Mouse (Mus musculus) stomach, embryonic 16.5 days (tissue): ENCODE results near the gene Psmb5. TPM values are rescaled to one million over a fixed set of nuclear protein-coding genes. Genes with fewer than 3 reads are reported as not detected.
A peak's percentile ranks its signal among the peaks of the same experiment; 100 is the strongest.
"Not testable (repeated sequence)": the region's sequence is repeated elsewhere in the genome, so short reads cannot be mapped to it uniquely, and the experiment has no call there.

Source experiments
- ATAC-seq: fragments of 200-750 bp; cut with Nextera tagmentation; 2 replicates; pipeline ENCODE4 v1.8.0; 2017; ENCODE audit warnings: moderate number of reproducible peaks, moderate TSS enrichment; ENCODE audit not compliant: insufficient read depth, low FRiP score
- H3K27ac ChIP-seq: fragments of 300-500 bp; sonication (generic); 2 replicates; pipeline ENCODE4 v1.5.1; 2014; ENCODE audit warnings: low read length
- H3K27me3 ChIP-seq: fragments of 300-500 bp; sonication (generic); 2 replicates; pipeline ENCODE4 v1.6.1; 2014; ENCODE audit warnings: low read length, control low read depth, mixed read lengths; ENCODE audit not compliant: control insufficient read depth, insufficient read depth
- H3K36me3 ChIP-seq: fragments of 300-500 bp; sonication (generic); 2 replicates; pipeline ENCODE4 v1.6.1; 2014; ENCODE audit warnings: low read length; ENCODE audit not compliant: control insufficient read depth, insufficient read depth
- H3K4me1 ChIP-seq: fragments of 300-500 bp; sonication (generic); 2 replicates; pipeline ENCODE4 v1.6.1; 2014; ENCODE audit warnings: low read length, control low read depth, mixed read lengths; ENCODE audit not compliant: control insufficient read depth, insufficient read depth
- H3K4me2 ChIP-seq: fragments of 300-500 bp; sonication (generic); 2 replicates; pipeline ENCODE4 v1.6.1; 2014; ENCODE audit warnings: low read depth, low read length, mixed read lengths
- H3K4me3 ChIP-seq: fragments of 300-500 bp; sonication (generic); replicated peaks from 2 replicates; pipeline ENCODE4 v1.5.1; 2014; ENCODE audit warnings: mild to moderate bottlenecking, low read length
- H3K9ac ChIP-seq: fragments of 300-500 bp; sonication (generic); 2 replicates; pipeline ENCODE4 v1.6.1; 2014; ENCODE audit warnings: low read length
- H3K9me3 ChIP-seq: fragments of 300-500 bp; sonication (generic); replicated peaks from 2 replicates; pipeline ENCODE4 v1.6.1; 2016; ENCODE audit warnings: low read length, control low read depth; ENCODE audit not compliant: control insufficient read depth
- WGBS: fragments of 180-500 bp; shearing (Covaris S2); extraction: QIAGEN DNeasy Blood & Tissue Kit; methylation state at CpG from one replicate; pipeline ENCODE4 v1.1.7; 2014; 5-methylcytosine and 5-hydroxymethylcytosine counted together
- polyA plus RNA-seq: library from polyadenylated mRNA; unstranded; fragments of >200 nt; fragmentation: Nextera tagmentation; extraction: Ambion mirVana; gene quantifications from 2 replicates; pipeline ENCODE4 v1.2.1, GENCODE M21; 2015

Psmb5 gene
- polyA plus RNA-seq, 1 experiment from 2014 or later, result 346 TPM

DNA sequence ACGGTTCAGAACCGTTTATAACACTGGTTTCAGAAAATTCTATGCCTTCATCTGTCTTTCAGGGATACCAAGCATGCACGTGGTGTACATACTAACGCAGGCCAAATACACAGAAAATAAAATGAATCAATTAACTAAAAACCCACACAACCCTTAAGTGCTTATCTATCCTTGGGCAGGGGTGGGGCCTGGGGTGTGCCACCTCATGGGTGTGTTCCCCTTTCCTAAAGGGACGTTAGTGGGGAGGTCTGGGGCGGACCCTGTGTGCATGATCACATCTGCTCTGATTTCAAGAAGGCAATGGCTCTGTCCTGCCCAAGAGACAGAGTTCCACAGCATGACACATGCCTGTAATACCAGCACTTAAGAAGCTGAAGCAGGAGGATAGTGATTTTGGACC is 5.5 kb upstream of the Psmb5 start:
- Histone ChIP-seq H3K9me3 (no peaks in the 10 kb centered on the region), H3K36me3 (no peaks in the 10 kb centered on the region), H3K9ac (no peak overlapping the region), H3K4me3 (no peak overlapping the region), H3K27me3 (no peaks in the 10 kb centered on the region), H3K4me2 (no peak overlapping the region), H3K27ac (no peak overlapping the region), H3K4me1 (no peaks in the 10 kb centered on the region)
- WGBS, result 77% methylated on average over 6 of the region's 6 CpGs
- no peak for ATAC-seq

DNA sequence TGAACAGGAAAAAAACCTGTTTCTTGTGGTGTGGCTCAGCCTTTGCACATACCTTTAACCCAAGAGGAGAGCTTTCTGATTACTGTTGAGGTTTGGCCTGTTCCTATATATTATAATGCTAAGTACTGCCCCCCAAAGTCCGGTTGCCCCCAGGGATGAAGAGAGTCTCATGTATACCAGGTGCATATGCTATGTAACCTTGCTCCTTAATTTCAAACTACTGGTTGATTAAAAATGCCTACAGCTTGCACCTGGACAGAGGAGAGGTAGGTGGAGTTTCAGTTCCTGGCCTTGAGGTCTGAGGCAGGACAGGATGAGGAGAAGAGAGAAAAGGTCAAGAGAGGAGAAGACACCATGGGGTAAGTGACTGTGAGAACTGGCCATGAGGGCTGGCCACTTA is 3.3 kb upstream of the Psmb5 start, which contains the start of gene Psmb11:
Gene Psmb11, plus strand, starts transcription at position 301 of the 400 bp plus-strand sequence.
- Histone ChIP-seq H3K4me3 (no peak within 1 kb of the TSS), H3K9ac (no peak within 1 kb of the TSS), H3K9me3 (no peaks in the 10 kb centered on the region), H3K27ac (no peak within 1 kb of the TSS), H3K4me2 (no peak within 1 kb of the TSS), H3K27me3 (no peaks in the 10 kb centered on the region), H3K4me1 (peaks cover 4% of the 10 kb centered on the region; the same call in 1 of the 2 replicates), H3K36me3 (no peaks in the 10 kb centered on the region)
- ATAC-seq, result no peak
- WGBS, result 90% methylated on average over 1 of the region's 1 CpGs

DNA sequence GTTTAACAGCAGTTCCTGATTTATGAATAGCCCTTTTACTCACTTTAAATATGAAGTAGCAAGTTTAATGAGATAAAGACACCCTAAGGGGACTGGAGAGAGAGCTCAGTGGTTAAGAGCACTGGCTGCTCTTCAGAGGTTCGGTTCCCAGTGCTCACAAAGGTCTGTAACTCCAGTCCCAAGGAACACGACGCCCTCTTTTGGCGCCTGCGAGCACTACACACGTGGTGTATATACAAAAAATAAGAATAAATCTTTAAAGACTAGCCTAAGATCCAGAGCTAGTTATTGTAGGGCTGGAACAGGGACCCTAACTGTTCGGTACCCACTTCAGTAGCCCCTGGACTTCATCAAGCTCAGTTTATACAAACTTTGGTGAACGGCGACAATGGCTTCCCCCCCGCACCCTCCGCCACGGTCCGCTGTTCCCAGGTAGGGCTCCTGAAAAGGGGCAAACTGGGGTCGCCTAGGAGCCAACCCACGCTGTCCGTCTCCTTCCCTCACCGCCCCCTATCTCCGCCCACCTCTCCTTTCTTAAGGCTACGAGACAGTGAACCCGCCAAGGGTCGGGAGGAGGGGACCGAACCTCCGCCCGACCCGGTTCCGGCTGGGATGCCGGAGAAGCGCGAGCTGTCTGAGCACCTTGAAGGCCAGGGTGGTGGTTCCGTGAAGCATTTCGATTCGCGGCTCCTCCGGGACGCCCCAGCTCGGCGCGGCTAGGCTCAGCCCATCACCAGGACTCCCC is 498 bp downstream of the Psmb5 start:
- WGBS, result 2% methylated on average over 38 of the region's 38 CpGs
- Histone ChIP-seq H3K4me1 (peaks cover 4% of the 10 kb centered on the region; the same call in 1 of the 2 replicates), H3K4me3 (peak overlapping the region; percentile 91), H3K27me3 (no peaks in the 10 kb centered on the region), H3K9me3 (no peaks in the 10 kb centered on the region), H3K9ac (peak overlapping the region; percentile 95), H3K4me2 (peak overlapping the region; percentile 61), H3K36me3 (0 out of 2 replicates have a peak, but pooled peaks cover 4% of the 10 kb centered on the region), H3K27ac (peak overlapping the region; percentile 67)
- ATAC-seq, result peak; percentile 31

DNA sequence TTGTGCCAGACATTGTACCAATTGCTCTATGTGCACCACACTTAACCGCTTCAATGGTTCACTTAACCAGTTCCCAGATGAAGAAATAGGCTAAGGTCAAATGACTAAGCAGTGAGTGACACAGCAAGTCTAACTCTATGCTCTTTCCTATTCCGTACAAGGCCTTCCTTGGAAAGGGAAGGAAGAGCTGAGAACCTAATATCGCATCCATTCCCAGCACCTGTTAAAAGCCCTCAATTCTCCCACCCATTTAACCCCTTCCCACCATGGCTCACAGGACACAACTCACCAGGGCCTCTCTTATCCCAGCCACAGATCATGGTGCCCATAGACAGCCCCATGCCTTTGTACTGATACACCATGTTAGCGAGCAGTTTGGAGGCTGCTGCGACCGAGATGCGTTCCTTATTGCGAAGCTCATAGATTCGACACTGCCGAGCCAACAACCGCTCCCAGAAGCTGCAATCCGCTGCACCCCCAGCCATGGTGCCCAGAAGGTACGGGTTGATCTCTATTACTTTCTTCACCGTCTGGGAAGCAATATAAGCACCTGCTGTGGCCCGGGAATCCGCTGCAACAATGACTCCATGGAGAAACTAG is 1.5 kb downstream of the Psmb5 start:
- no peak overlapping the region for H3K4me3 ChIP-seq
- 93% methylated on average over 16 of the region's 16 CpGs for WGBS
- 0 out of 2 replicates have a peak, but pooled peaks cover 4% of the 10 kb centered on the region for H3K36me3 ChIP-seq
- no peak overlapping the region for H3K27ac ChIP-seq
- ATAC-seq, result no peak
- H3K9me3 ChIP-seq, result no peaks in the 10 kb centered on the region
- H3K4me2 ChIP-seq, result peak overlapping the region; percentile 61; the same call in 1 of the 2 replicates
- H3K9ac ChIP-seq, result no peak overlapping the region
- H3K27me3 ChIP-seq, result no peaks in the 10 kb centered on the region
- H3K4me1 ChIP-seq, result peaks cover 4% of the 10 kb centered on the region; the same call in 1 of the 2 replicates

DNA sequence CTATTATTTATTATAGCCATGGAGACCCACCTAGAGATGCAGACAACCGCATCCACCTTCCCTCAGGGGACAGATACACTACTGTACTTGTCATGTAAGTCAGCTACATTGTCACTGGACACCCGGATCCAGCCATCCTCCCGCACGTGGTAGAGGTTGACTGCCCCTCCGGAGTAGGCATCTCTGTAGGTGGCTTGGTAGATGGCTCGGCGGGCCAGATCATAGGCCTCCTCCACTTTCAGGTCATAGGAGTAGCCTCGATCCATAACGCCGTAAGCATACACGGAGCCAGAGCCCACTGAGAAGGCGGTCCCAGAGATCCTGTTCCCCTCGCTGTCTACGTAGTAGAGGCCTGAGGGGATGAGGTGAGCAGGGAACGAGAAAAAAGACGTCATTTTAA is 3.7 kb downstream of the Psmb5 start:
- ATAC-seq, H3K9me3 ChIP-seq, H3K9ac ChIP-seq, H3K27me3 ChIP-seq, H3K4me1 ChIP-seq, H3K27ac ChIP-seq, H3K4me2 ChIP-seq, H3K4me3 ChIP-seq, H3K36me3 ChIP-seq: not testable (repeated sequence)
- WGBS, result 95% methylated on average over 15 of the region's 16 CpGs

DNA sequence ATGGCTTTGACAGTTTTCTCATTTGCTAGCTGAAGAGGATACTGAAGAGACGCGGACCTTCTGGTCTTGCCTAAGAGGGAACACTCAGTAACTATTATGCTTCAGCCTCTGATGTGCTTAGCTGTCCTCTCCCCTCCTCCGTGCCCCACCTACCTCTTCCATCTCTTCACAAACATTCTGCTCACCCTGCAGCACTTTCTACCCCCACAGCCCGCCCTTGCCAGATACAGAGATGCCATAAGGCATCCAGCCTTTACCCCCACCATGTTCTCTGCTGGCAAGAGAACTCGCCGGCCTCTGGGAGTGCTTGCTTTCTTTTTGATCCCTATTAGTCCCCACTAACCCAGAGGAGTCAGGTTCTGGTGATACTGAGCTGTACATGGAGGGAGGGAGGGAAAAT is 7.2 kb downstream of the Psmb5 start:
- no peaks in the 10 kb centered on the region for H3K27me3 ChIP-seq
- no peak overlapping the region for H3K4me2 ChIP-seq
- no peak overlapping the region for H3K9ac ChIP-seq
- H3K9me3 ChIP-seq, result no peaks in the 10 kb centered on the region
- no peak overlapping the region for H3K27ac ChIP-seq
- no peaks in the 10 kb centered on the region for H3K4me1 ChIP-seq
- 71% methylated on average over 6 of the region's 6 CpGs for WGBS
- 0 out of 2 replicates have a peak, but pooled peaks cover 4% of the 10 kb centered on the region for H3K36me3 ChIP-seq
- no peak for ATAC-seq
- H3K4me3 ChIP-seq, result no peak overlapping the region

DNA sequence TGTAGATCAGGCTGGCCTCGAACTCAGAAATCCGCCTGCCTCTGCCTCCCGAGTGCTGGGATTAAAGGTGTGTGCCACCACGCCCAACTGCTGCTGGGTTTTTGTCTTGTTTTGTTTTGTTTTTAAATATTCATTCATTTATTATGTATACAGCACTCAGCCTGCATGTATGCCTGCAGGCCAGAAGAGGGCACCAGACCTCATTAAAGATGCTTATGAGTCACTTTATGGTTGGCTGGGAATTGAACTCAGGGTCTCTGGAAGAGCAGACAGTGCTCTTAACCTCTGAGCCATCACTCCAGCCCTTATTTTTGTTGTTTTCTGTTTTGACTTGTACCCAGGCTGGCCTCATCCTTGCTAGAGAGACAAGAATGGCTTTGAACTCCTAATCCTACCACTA is 7.9 kb downstream of the Psmb5 start:
- H3K4me2 ChIP-seq, result no peak overlapping the region
- 0 out of 2 replicates have a peak, but pooled peaks cover 4% of the 10 kb centered on the region for H3K36me3 ChIP-seq
- no peak overlapping the region for H3K4me3 ChIP-seq
- WGBS, result 76% methylated on average over 4 of the region's 4 CpGs
- no peaks in the 10 kb centered on the region for H3K27me3 ChIP-seq
- no peak for ATAC-seq
- no peaks in the 10 kb centered on the region for H3K9me3 ChIP-seq
- 0 out of 2 replicates have a peak, but pooled peaks cover 2% of the 10 kb centered on the region for H3K4me1 ChIP-seq
- no peak overlapping the region for H3K27ac ChIP-seq
- H3K9ac ChIP-seq, result no peak overlapping the region

DNA sequence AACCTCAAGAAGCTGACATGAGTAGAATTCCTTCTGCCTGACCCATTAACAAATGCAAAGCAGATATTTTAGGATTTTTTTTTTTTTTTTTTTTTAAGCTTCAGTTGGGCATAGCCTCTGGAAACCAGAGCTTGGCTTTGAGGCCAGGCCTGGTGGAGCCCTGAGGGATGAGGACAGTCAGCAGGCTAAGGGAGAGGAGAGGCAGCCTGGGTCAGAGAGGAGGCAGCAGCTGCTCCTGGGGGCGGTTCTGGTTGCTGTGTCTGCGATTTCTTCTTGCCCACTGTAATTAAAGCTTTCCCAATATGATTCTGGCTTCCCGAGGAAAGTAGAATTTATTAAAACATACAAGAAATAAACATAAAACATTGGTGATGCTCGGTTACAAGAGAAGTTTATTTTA is 8.6 kb downstream of the Psmb5 start:
- no peak overlapping the region for H3K27ac ChIP-seq

DNA sequence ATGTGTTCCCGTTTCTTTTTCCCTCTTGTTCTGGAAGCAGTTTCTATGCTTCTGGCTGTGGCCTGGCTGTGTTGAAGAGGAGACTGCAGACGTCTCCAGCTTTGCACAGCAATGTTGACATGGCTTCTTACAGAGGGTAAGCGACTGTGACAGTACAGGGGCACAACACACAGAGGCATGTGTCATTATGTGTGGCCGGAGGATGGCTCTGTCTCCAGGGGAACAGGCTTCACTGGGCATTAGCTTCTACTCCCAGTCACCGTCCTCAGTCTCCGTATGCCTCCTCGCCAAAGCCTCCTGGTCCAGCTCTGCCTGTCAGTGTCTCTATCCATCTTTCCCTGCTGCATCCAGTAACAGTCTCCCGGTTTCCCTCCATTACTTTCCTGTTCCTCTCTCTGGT is 10.6 kb downstream of the Psmb5 start:
- H3K4me2 ChIP-seq, result no peak overlapping the region
- H3K36me3 ChIP-seq, result no peaks in the 10 kb centered on the region
- H3K4me1 ChIP-seq, result peaks cover 12% of the 10 kb centered on the region
- no peak overlapping the region for H3K27ac ChIP-seq
- no peak overlapping the region for H3K4me3 ChIP-seq
- no peak for ATAC-seq
- no peaks in the 10 kb centered on the region for H3K9me3 ChIP-seq
- H3K9ac ChIP-seq, result 0 out of 2 replicates have a peak overlapping the region, but pooled peaks have one; percentile 14
- H3K27me3 ChIP-seq, result no peaks in the 10 kb centered on the region
- 46% methylated on average over 8 of the region's 8 CpGs for WGBS

More for the DNA sequence above, 8.6 kb downstream of the Psmb5 start:
- no peak for ATAC-seq
- Histone ChIP-seq H3K27me3 (no peaks in the 10 kb centered on the region), H3K4me1 (0 out of 2 replicates have a peak, but pooled peaks cover 5% of the 10 kb centered on the region), H3K4me3 (no peak overlapping the region), H3K36me3 (0 out of 2 replicates have a peak, but pooled peaks cover 4% of the 10 kb centered on the region), H3K9me3 (no peaks in the 10 kb centered on the region), H3K4me2 (no peak overlapping the region), H3K9ac (no peak overlapping the region)
- WGBS, result 58% methylated on average over 4 of the region's 4 CpGs
